Mouse (Mus musculus) midbrain, embryonic 11.5 days (tissue): ENCODE measurements around the gene Ankdd1b. TPM values are rescaled to one million over a fixed set of nuclear protein-coding genes. Genes with fewer than 3 reads are reported as not detected.

Experiments used
- ATAC-seq: fragments of 200-750 bp; cut with Nextera tagmentation; 2 replicates; pipeline ENCODE4 v1.8.0; 2017; ENCODE audit warnings: moderate TSS enrichment, moderate library complexity; ENCODE audit not compliant: low FRiP score
- DNase-seq: peaks from one replicate; pipeline ENCODE4 v3.0.0; 2015; ENCODE audit warnings: low spot score; ENCODE audit errors: missing footprints
- H3K27ac ChIP-seq: fragments of 300-500 bp; sonication (generic); 2 replicates; pipeline ENCODE4 v1.5.1; 2014; ENCODE audit warnings: low read depth, low read length
- H3K27me3 ChIP-seq: fragments of 300-500 bp; sonication (generic); 2 replicates; pipeline ENCODE4 v1.6.1; 2014; ENCODE audit warnings: mild to moderate bottlenecking, low read length, moderate library complexity, mixed read lengths; ENCODE audit not compliant: control insufficient read depth, insufficient read depth
- H3K36me3 ChIP-seq: fragments of 300-500 bp; sonication (generic); 2 replicates; pipeline ENCODE4 v1.6.1; 2014; ENCODE audit warnings: mild to moderate bottlenecking, low read length, moderate library complexity, mixed read lengths; ENCODE audit not compliant: control insufficient read depth, insufficient read depth
- H3K4me1 ChIP-seq: fragments of 300-500 bp; sonication (generic); 2 replicates; pipeline ENCODE4 v1.6.1; 2014; ENCODE audit warnings: low read length; ENCODE audit not compliant: control insufficient read depth, insufficient read depth
- H3K4me2 ChIP-seq: fragments of 300-500 bp; sonication (generic); 2 replicates; pipeline ENCODE4 v1.6.1; 2014; ENCODE audit warnings: mild to moderate bottlenecking, moderate library complexity
- H3K4me3 ChIP-seq: fragments of 300-500 bp; sonication (generic); 2 replicates; pipeline ENCODE4 v1.5.1; 2014; ENCODE audit warnings: low read depth, low read length
- H3K9ac ChIP-seq: fragments of 300-500 bp; sonication (generic); 2 replicates; pipeline ENCODE4 v1.6.1; 2014; ENCODE audit warnings: low read length
- H3K9me3 ChIP-seq: fragments of 300-500 bp; sonication (generic); 2 replicates; pipeline ENCODE4 v1.6.1; 2016; ENCODE audit warnings: low read length; ENCODE audit not compliant: control insufficient read depth
- WGBS: fragments of 180-500 bp; shearing (Covaris S2); extraction: QIAGEN DNeasy Blood & Tissue Kit; methylation state at CpG from one replicate; pipeline ENCODE4 v1.1.7; 2014; 5-methylcytosine and 5-hydroxymethylcytosine counted together
- polyA plus RNA-seq: library from polyadenylated mRNA; unstranded; fragments of >200 nt; fragmentation: Nextera tagmentation; extraction: Ambion mirVana; gene quantifications from 2 replicates; pipeline ENCODE4 v1.2.1, GENCODE M21; 2014

Ankdd1b gene
- polyA plus RNA-seq, 1 experiment from 2014 or later = not detected

DNA sequence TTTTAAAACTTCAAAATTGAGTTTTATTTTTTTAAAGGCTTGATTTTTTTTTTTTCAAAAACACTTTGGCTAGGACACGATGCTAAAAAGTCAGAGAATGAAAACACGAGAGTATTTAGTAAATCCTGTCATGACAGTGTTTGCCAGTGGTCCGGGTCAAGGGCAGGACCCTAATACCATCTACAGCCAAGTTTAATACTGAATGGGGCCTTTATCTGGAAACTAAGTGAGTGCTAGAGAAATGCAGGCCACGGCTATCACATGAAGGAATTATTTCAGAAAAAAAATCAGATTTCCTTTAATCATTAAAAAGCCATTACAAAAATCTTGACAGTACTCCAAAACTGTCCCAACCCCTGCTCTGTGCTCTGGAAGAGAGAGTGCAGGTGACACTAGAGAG is 34.7 kb upstream of the Ankdd1b start:
- Histone ChIP-seq H3K9ac (no peak overlapping the region), H3K4me1 (no peaks in the 10 kb centered on the region), H3K27ac (no peak overlapping the region), H3K4me2 (no peak overlapping the region), H3K9me3 (no peaks in the 10 kb centered on the region), H3K27me3 (no peaks in the 10 kb centered on the region), H3K4me3 (no peak overlapping the region), H3K36me3 (no peaks in the 10 kb centered on the region)
- WGBS = 85% methylated on average over 4 of the region's 4 CpGs
- ATAC-seq (no peak), DNase-seq (no peak)

DNA sequence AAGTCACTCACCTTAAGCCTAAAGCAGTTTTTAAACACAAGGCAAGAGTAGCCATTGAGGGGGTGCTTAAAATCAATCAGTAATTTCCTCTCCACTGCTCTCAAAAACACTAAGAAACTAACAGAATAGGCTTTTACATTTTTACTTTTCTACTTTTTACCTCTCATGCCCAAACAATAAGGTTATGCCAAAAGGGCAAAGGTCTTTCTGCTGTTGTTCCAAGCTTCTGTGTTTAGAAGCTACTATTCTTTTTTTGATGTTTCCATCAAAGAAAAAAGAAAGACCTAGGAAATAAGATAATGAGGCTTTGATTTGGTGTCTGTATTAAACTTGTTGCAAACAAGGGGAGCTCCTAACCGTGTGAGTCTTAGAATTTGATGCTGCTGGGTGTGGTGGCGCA is 28.9 kb upstream of the Ankdd1b start:
- Histone ChIP-seq H3K4me3 (no peak overlapping the region), H3K4me2 (no peak overlapping the region), H3K36me3 (no peaks in the 10 kb centered on the region), H3K4me1 (no peaks in the 10 kb centered on the region), H3K9me3 (no peaks in the 10 kb centered on the region), H3K9ac (no peak overlapping the region), H3K27me3 (no peaks in the 10 kb centered on the region), H3K27ac (no peak overlapping the region)
- DNase-seq = no peak
- ATAC-seq = no peak
- 79% methylated on average over 2 of the region's 2 CpGs for WGBS

DNA sequence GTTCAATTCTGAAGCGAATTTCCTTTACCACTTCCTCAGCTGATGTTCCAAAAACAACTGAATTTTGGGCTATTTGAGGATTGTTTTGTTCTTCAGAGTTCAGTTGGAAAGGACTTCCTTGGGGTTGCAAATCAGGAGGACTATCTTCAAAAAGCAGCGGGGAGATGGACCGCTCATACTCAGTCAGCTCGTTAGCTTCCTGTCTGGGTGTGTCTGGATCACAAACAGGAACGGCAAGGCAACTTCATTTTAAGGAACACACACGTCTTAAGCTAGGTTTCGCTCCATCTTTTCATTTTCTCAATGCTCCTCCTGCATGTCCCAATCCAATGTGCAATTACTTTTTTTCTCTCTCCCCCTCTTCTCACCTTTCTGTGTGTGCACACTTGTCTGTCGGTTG is 25.6 kb upstream of the Ankdd1b start:
- WGBS = 91% methylated on average over 8 of the region's 8 CpGs
- Histone ChIP-seq H3K27me3 (no peaks in the 10 kb centered on the region), H3K27ac (no peak overlapping the region), H3K4me2 (no peak overlapping the region), H3K4me1 (no peaks in the 10 kb centered on the region), H3K9ac (no peak overlapping the region), H3K9me3 (no peaks in the 10 kb centered on the region), H3K4me3 (no peak overlapping the region), H3K36me3 (no peaks in the 10 kb centered on the region)
- no peak for ATAC-seq
- DNase-seq = no peak

DNA sequence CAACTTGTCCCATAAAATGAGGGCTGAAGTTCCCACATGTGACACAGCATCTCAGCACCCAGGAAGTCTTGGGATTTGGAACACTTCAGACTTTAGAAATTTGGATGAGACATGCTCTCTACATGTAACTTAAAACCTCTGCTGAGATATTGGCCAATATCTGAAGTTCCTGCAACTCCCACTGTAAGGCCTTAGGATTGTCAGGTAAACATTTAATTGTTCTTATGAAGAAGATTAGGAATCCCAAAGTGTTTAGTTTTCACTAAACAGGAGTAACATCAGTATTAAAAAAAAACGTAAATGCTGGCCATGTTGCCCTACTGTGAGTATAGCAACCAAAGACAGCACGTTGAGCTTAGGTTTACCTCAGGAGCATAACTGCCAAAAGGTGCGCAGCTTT is 19.4 kb upstream of the Ankdd1b start, which contains the start of gene Gm17622:
Gene Gm17622 (plus strand): TSS at position 301 of the 400 bp plus-strand sequence.
- Histone ChIP-seq H3K9ac (no peak within 1 kb of the TSS), H3K4me3 (no peak within 1 kb of the TSS)
- ATAC-seq = no peak

DNA sequence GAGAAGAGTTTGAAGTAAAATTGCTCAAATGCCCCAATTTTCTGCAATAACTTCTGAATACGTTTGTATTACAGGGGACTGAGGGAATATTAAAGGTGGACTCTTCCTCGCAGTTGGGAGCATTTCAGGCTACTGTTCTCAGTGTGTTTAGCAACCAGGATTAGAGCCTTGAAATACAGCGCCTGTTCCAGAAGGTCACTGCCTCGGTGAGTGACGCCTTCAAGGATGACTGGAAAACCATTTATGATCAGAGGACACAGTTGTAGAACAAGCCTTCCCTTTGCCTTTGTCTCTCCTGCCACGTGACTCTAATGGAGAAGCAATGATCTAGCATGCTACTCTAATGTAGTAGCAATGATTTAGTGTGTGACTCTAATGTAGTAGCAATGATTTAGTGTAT is 17.0 kb upstream of the Ankdd1b start:
- Histone ChIP-seq H3K9me3 (no peaks in the 10 kb centered on the region), H3K27ac (no peak overlapping the region), H3K9ac (no peak overlapping the region), H3K36me3 (peaks cover 9% of the 10 kb centered on the region; the same call in 1 of the 2 replicates), H3K27me3 (no peaks in the 10 kb centered on the region), H3K4me3 (no peak overlapping the region), H3K4me2 (no peak overlapping the region), H3K4me1 (no peaks in the 10 kb centered on the region)
- 89% methylated on average over 6 of the region's 6 CpGs for WGBS
- ATAC-seq = no peak
- no peak for DNase-seq

More for the DNA sequence above, 19.4 kb upstream of the Ankdd1b start, which contains the start of gene Gm17622:
- Histone ChIP-seq H3K27me3 (no peaks in the 10 kb centered on the region), H3K4me1 (no peaks in the 10 kb centered on the region), H3K4me2 (no peak within 1 kb of the TSS), H3K36me3 (peaks cover 3% of the 10 kb centered on the region; the same call in 1 of the 2 replicates), H3K27ac (no peak within 1 kb of the TSS), H3K9me3 (no peaks in the 10 kb centered on the region)
- DNase-seq = no peak
- WGBS = 88% methylated on average over 3 of the region's 3 CpGs

- WGBS = 93% methylated on average over 6 of the region's 6 CpGs
- Histone ChIP-seq H3K4me3 (no peak overlapping the region), H3K9me3 (no peaks in the 10 kb centered on the region), H3K36me3 (peaks cover 9% of the 10 kb centered on the region; the same call in 1 of the 2 replicates), H3K4me1 (no peaks in the 10 kb centered on the region), H3K9ac (no peak overlapping the region), H3K4me2 (no peak overlapping the region), H3K27me3 (no peaks in the 10 kb centered on the region), H3K27ac (no peak overlapping the region)
- ATAC-seq = no peak
- no peak for DNase-seq
Measured at GRCm38 (mm10) chr13:96487230-96487629, 16.2 kb upstream of the Ankdd1b start.

- 97% methylated on average over 1 of the region's 1 CpGs for WGBS
- ATAC-seq (no peak), DNase-seq (no peak)
- Histone ChIP-seq H3K36me3 (peaks cover 3% of the 10 kb centered on the region; the same call in 1 of the 2 replicates), H3K4me3 (no peak overlapping the region), H3K4me1 (no peaks in the 10 kb centered on the region), H3K9ac (no peak overlapping the region), H3K27ac (no peak overlapping the region), H3K9me3 (no peaks in the 10 kb centered on the region), H3K27me3 (no peaks in the 10 kb centered on the region), H3K4me2 (no peak overlapping the region)
Measured at GRCm38 (mm10) chr13:96478991-96479390, 8.0 kb upstream of the Ankdd1b start.

GRCm38 (mm10) chr13:96477226-96477625 is 6.2 kb upstream of the Ankdd1b start:
- no peaks in the 10 kb centered on the region for H3K36me3 ChIP-seq
- H3K4me1 ChIP-seq = no peaks in the 10 kb centered on the region
- 94% methylated on average over 4 of the region's 4 CpGs for WGBS
- H3K27me3 ChIP-seq = no peaks in the 10 kb centered on the region
- H3K9ac ChIP-seq = no peak overlapping the region
- no peak overlapping the region for H3K27ac ChIP-seq
- ATAC-seq (no peak), DNase-seq (no peak)
- H3K9me3 ChIP-seq = no peaks in the 10 kb centered on the region
- H3K4me2 ChIP-seq = no peak overlapping the region
- H3K4me3 ChIP-seq = no peak overlapping the region

DNA sequence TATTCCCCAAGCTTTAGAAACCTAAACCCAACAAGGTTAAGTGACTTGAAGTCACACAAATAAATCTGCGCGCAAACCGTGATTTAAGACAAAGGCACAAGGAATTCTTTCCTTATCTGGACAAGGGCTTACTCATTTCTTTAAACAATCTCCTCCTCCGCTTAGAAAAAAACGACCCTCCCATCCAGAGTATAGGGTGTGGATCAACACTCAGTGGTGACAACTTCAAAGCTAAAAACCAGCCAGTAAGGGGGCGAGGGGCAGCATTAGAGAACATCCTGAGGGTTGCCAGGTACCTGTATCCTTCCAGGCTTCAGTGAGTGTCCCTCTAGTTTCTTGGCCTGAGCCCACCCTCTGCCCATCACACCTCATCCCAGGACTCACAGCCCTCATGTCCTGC is 442 bp downstream of the Ankdd1b start:
- no peak overlapping the region for H3K4me3 ChIP-seq
- H3K9ac ChIP-seq = no peak overlapping the region
- H3K36me3 ChIP-seq = no peaks in the 10 kb centered on the region
- H3K27me3 ChIP-seq = no peaks in the 10 kb centered on the region
- no peak overlapping the region for H3K4me2 ChIP-seq
- DNase-seq (no peak), ATAC-seq (no peak)
- no peak overlapping the region for H3K27ac ChIP-seq
- WGBS = 86% methylated on average over 6 of the region's 6 CpGs
- H3K9me3 ChIP-seq = no peaks in the 10 kb centered on the region
- H3K4me1 ChIP-seq = no peaks in the 10 kb centered on the region

DNA sequence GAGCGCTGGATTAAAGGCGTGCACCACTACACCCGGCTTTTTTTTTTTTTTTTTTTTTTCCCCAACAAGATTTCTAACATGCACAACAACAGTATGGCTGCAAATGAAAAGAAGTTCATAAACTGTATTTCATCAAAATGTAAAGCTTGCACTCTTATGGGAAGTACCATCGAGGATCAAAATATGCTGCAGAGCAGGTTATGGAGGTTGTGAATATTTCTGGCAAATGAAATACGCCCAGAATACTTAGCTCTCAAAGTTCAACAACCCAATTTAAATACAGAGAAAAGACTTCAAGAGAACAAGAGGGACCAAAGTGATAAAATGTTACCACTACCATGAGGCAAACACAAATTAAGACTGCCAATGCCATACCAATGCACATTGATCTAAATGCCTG is 2.3 kb downstream of the Ankdd1b start:
- Histone ChIP-seq H3K4me3 (no peak overlapping the region), H3K4me2 (no peak overlapping the region), H3K27me3 (no peaks in the 10 kb centered on the region), H3K36me3 (no peaks in the 10 kb centered on the region), H3K4me1 (no peaks in the 10 kb centered on the region), H3K9me3 (no peaks in the 10 kb centered on the region), H3K27ac (no peak overlapping the region), H3K9ac (no peak overlapping the region)
- DNase-seq (no peak), ATAC-seq (no peak)
- WGBS = 92% methylated on average over 5 of the region's 5 CpGs
